Comparison of ENCODE assay signal across 14 mouse cellular contexts in the genomic region with DNA sequence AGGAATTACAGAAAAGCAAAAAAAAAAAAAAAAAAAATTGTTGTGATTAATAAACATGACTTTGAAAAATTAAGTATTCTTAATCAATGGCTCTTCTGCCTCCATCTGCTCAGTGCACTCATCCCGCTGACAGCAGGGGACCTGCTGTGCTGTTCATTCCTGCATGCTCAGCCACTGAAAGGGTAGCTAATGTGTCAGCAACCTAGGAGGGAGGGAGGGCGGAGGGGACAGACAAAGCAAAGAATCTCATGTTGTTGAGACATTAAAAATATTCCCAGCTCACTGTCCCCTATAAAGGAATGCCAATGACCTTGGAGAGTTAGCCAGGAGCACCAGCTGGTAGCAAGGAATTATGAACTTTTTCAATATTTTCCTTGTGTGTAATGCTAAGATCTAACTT. TPM values are rescaled to one million over a fixed set of nuclear protein-coding genes. Genes with fewer than 3 reads are reported as not detected.
DNase-seq lines count a peak whose midpoint lies in the region; ATAC-seq lines count a peak whose summit lies in the region.
"Had no signal": no experiment of that assay in that cellular context is flagged by ENCODE, and none has a peak within 500 bp of the region (broad histone marks: within the 10 kb centered on the region; RNA-seq: fewer than 3 reads in every experiment).

No protein-coding gene starts in this region.

- no peak overlapping the region for H3K27ac ChIP-seq in forebrain, embryonic 13.5 days
- no peak overlapping the region for H3K27ac ChIP-seq in midbrain, embryonic 10.5 days (replicated peaks)
- H3K27ac ChIP-seq: liver, embryonic 14.5 days had no signal

- intact Hi-C loops in left cerebral cortex, postnatal 4 days (cut with DNase I): no loop called here

- H3K27me3 ChIP-seq in forebrain, embryonic 13.5 days: no peaks in the 10 kb centered on the region
- no peaks in the 10 kb centered on the region for H3K27me3 ChIP-seq in midbrain, embryonic 10.5 days (ENCODE audit: low read depth, poor library complexity, severe bottlenecking)
- H3K27me3 ChIP-seq: CH12.LX had no signal

- no peak overlapping the region for H3K4me2 ChIP-seq in forebrain, embryonic 13.5 days
- H3K4me2 ChIP-seq: heart, embryonic 11.5 days had no signal

- WGBS in forebrain, embryonic 13.5 days: 25% methylated on average over 2 of the region's 2 CpGs
- WGBS in midbrain, embryonic 10.5 days: 42% methylated on average over 2 of the region's 2 CpGs

- peaks cover 20% of the 10 kb centered on the region for H3K4me1 ChIP-seq in forebrain, embryonic 13.5 days
- H3K4me1 ChIP-seq in midbrain, embryonic 10.5 days: peaks cover 25% of the 10 kb centered on the region

- H3K36me3 ChIP-seq in forebrain, embryonic 13.5 days (ENCODE audit: poor library complexity, severe bottlenecking): no peaks in the 10 kb centered on the region
- no peaks in the 10 kb centered on the region for H3K36me3 ChIP-seq in midbrain, embryonic 10.5 days

- no peak overlapping the region for H3K4me3 ChIP-seq in forebrain, embryonic 13.5 days
- no peak overlapping the region for H3K4me3 ChIP-seq in midbrain, embryonic 10.5 days

- peak; percentile 81 for ATAC-seq in forebrain, embryonic 13.5 days

- no peak overlapping the region for H3K9ac ChIP-seq in forebrain, embryonic 13.5 days
- H3K9ac ChIP-seq: liver, embryonic 14.5 days had no signal

- H3K9me3 ChIP-seq in forebrain, embryonic 13.5 days (replicated peaks): no peaks in the 10 kb centered on the region; the same call in 1 of the 2 replicates
- no peaks in the 10 kb centered on the region for H3K9me3 ChIP-seq in midbrain, embryonic 10.5 days (replicated peaks)

- peak; percentile 68 for DNase-seq in left cerebral cortex, postnatal 4 days
- no peak for DNase-seq in left cerebral cortex, adult 11 months (ENCODE audit: low spot score)
- DNase-seq in midbrain, embryonic 10.5 days (ENCODE audit: low spot score): peak; percentile 16
- peak; percentile 58 for DNase-seq in retina, embryonic 14.5 days (ENCODE audit: low spot score)
- no peak for DNase-seq in thymus, postnatal 36 days
- DNase-seq in adrenal gland, adult 18-20 months (ENCODE audit: low spot score in 2 of 2): no peak
- DNase-seq in adrenal gland, adult 2 months: no peak
- DNase-seq: cerebellum, adult 2 months; kidney, postnatal 36 days; thymus, postnatal 25 days had no signal

RNA-seq across cellular contexts. Expression of gene Spg20, which starts 13.9 kb away (rescaled TPM):
- 10 to 100 TPM; 14.5 to 15.1 TPM for total RNA-seq in left cerebral cortex, postnatal 4 days (2021)
- 26.6 and 28.2 TPM in 2 replicates for polyA plus RNA-seq in forebrain, embryonic 13.5 days (2015; fragmentation: Nextera tagmentation; extraction: Ambion mirVana)
- 50.5 and 51.6 TPM in 2 replicates for polyA plus RNA-seq in midbrain, embryonic 10.5 days (2016; fragmentation: Nextera tagmentation; extraction: Ambion mirVana)
- total RNA-seq in adrenal gland, adult 18-20 months (2021): 10 to 100 TPM; 38.7 to 59.3 TPM
- 10 to 100 TPM; 52.2 to 60.9 TPM for total RNA-seq in adrenal gland, adult 2 months (2021)
- 13.2 and 15.2 TPM in 2 replicates for polyA plus RNA-seq in adrenal gland, adult 2 months (2012; rRNA removed)

RNA-seq across cellular contexts. Expression of gene Ccdc169, which starts 39.1 kb away (rescaled TPM):
- under 1 TPM; 0.22 to 0.44 TPM for total RNA-seq in left cerebral cortex, postnatal 4 days (2021)
- 0.06 and 0.26 TPM in 2 replicates for polyA plus RNA-seq in forebrain, embryonic 13.5 days (2015; fragmentation: Nextera tagmentation; extraction: Ambion mirVana)
- 0.10 and 0.25 TPM in 2 replicates for polyA plus RNA-seq in midbrain, embryonic 10.5 days (2016; fragmentation: Nextera tagmentation; extraction: Ambion mirVana)
- total RNA-seq in adrenal gland, adult 18-20 months (2021): not detected
- under 1 TPM in 1 of 2 experiments, not detected in 1; 0.26 TPM for total RNA-seq in adrenal gland, adult 2 months (2021)
- polyA plus RNA-seq in adrenal gland, adult 2 months (2012; rRNA removed): not detected in 2 replicates
- polyA plus RNA-seq: heart, embryonic 11.5 days; liver, embryonic 14.5 days had no signal

RNA-seq across cellular contexts. Expression of gene Ccna1, which starts 42.7 kb away (rescaled TPM):
- 1 to 10 TPM; 2.4 to 3.1 TPM for total RNA-seq in left cerebral cortex, postnatal 4 days (2021)
- 2.7 and 4.9 TPM in 2 replicates for polyA plus RNA-seq in forebrain, embryonic 13.5 days (2015; fragmentation: Nextera tagmentation; extraction: Ambion mirVana)
- 1.7 and 3.1 TPM in 2 replicates for polyA plus RNA-seq in midbrain, embryonic 10.5 days (2016; fragmentation: Nextera tagmentation; extraction: Ambion mirVana)
- total RNA-seq in adrenal gland, adult 18-20 months (2021): not detected
- under 1 TPM in 1 of 2 experiments, not detected in 1; 0.35 TPM for total RNA-seq in adrenal gland, adult 2 months (2021)
- polyA plus RNA-seq in adrenal gland, adult 2 months (2012; rRNA removed): 0.60 TPM in 1 of 2 replicates, not detected in the other
- total RNA-seq: CH12.LX had no signal

Comparison
In these comparisons a context has a peak if more than half of its experiments do, and no peak if none do; other contexts are left out.
1. DNase-seq: peak in left cerebral cortex, postnatal 4 days (single experiment), midbrain, embryonic 10.5 days (single experiment) and retina, embryonic 14.5 days (single experiment); none in left cerebral cortex, adult 11 months (single experiment), thymus, postnatal 36 days (0 of 2), adrenal gland, adult 18-20 months (0 of 2) and adrenal gland, adult 2 months (single experiment).